Mouse (Mus musculus): Measurements from ENCODE around the gene Atxn3. TPM values are rescaled to one million over a fixed set of nuclear protein-coding genes. Genes with fewer than 3 reads are reported as not detected.

The Atxn3 gene
- polyA plus RNA-seq, 1 experiment = 39.5 TPM

- H3K27ac ChIP-seq (ENCODE audit: insufficient read depth, low read depth, low read length) = no peak overlapping the region
- peaks cover 5% of the 10 kb centered on the region for H3K4me1 ChIP-seq (ENCODE audit: control insufficient read depth, insufficient read depth, low read length)
- TF ChIP-seq POLR2A (IDR thresholded peaks at IDR 0.05; ENCODE audit: borderline replicate concordance, low read depth, low read length) = no peak
- no peak for TF ChIP-seq CTCF (IDR thresholded peaks at IDR 0.05; ENCODE audit: low read depth, low read length)
- H3K4me3 ChIP-seq (ENCODE audit: insufficient read depth, low read length) = no peak overlapping the region
Measured at GRCm38 (mm10) chr12:101922313-101922712, 35.7 kb downstream of the Atxn3 start.

- TF ChIP-seq CTCF (IDR thresholded peaks at IDR 0.05; ENCODE audit: low read depth, low read length) = no peak
- no peak for TF ChIP-seq POLR2A (IDR thresholded peaks at IDR 0.05; ENCODE audit: borderline replicate concordance, low read depth, low read length)
- no peak overlapping the region for H3K27ac ChIP-seq (ENCODE audit: insufficient read depth, low read depth, low read length)
- H3K4me1 ChIP-seq (ENCODE audit: control insufficient read depth, insufficient read depth, low read length) = peaks cover 10% of the 10 kb centered on the region
- no peak overlapping the region for H3K4me3 ChIP-seq (ENCODE audit: insufficient read depth, low read length)
Measured at GRCm38 (mm10) chr12:101919847-101920246, 38.2 kb downstream of the Atxn3 start.

- peaks cover 13% of the 10 kb centered on the region for H3K4me1 ChIP-seq (ENCODE audit: control insufficient read depth, insufficient read depth, low read length)
- H3K27ac ChIP-seq (ENCODE audit: insufficient read depth, low read depth, low read length) = no peak overlapping the region
- no peak overlapping the region for H3K4me3 ChIP-seq (ENCODE audit: insufficient read depth, low read length)
- TF ChIP-seq CTCF (IDR thresholded peaks at IDR 0.05; ENCODE audit: low read depth, low read length) (no peak), POLR2A (IDR thresholded peaks at IDR 0.05; ENCODE audit: borderline replicate concordance, low read depth, low read length) (no peak)
Measured at GRCm38 (mm10) chr12:101917165-101917564, 40.9 kb downstream of the Atxn3 start.

- H3K4me1 ChIP-seq (ENCODE audit: control insufficient read depth, insufficient read depth, low read length) = peaks cover 20% of the 10 kb centered on the region
Measured at GRCm38 (mm10) chr12:101912626-101913490, 45.2 kb downstream of the Atxn3 start, which contains the start of gene Trip11. Trip11 (minus strand) TSS chr12:101913267.

GRCm38 (mm10) chr12:101911346-101911745 is 46.7 kb downstream of the Atxn3 start:
- Histone ChIP-seq H3K4me1 (ENCODE audit: control insufficient read depth, insufficient read depth, low read length) (peaks cover 13% of the 10 kb centered on the region), H3K27ac (ENCODE audit: insufficient read depth, low read depth, low read length) (no peak overlapping the region), H3K4me3 (ENCODE audit: insufficient read depth, low read length) (peak overlapping the region; percentile 40; the same call in 1 of the 2 replicates)
- TF ChIP-seq POLR2A (IDR thresholded peaks at IDR 0.05; ENCODE audit: borderline replicate concordance, low read depth, low read length) = no peak
- TF ChIP-seq CTCF (IDR thresholded peaks at IDR 0.05; ENCODE audit: low read depth, low read length) = no peak

More at GRCm38 (mm10) chr12:101912626-101913490, 45.2 kb downstream of the Atxn3 start, which contains the start of gene Trip11:
- TF ChIP-seq POLR2A (IDR thresholded peaks at IDR 0.05; ENCODE audit: borderline replicate concordance, low read depth, low read length) (no peak), CTCF (IDR thresholded peaks at IDR 0.05; ENCODE audit: low read depth, low read length) (no peak)
- Histone ChIP-seq H3K4me3 (ENCODE audit: insufficient read depth, low read length) (peak within 1 kb of the TSS; percentile 84), H3K27ac (ENCODE audit: insufficient read depth, low read depth, low read length) (peak within 1 kb of the TSS; percentile 78)

- TF ChIP-seq POLR2A (IDR thresholded peaks at IDR 0.05; ENCODE audit: borderline replicate concordance, low read depth, low read length) (no peak), CTCF (IDR thresholded peaks at IDR 0.05; ENCODE audit: low read depth, low read length) (no peak)
- H3K4me1 ChIP-seq (ENCODE audit: control insufficient read depth, insufficient read depth, low read length) = peaks cover 19% of the 10 kb centered on the region
- no peak overlapping the region for H3K27ac ChIP-seq (ENCODE audit: insufficient read depth, low read depth, low read length)
- H3K4me3 ChIP-seq (ENCODE audit: insufficient read depth, low read length) = no peak overlapping the region
Measured at GRCm38 (mm10) chr12:101910360-101910759, 47.7 kb downstream of the Atxn3 start.

- H3K4me3 ChIP-seq (ENCODE audit: insufficient read depth, low read length) = no peak overlapping the region
- 0 out of 2 replicates have a peak overlapping the region, but pooled peaks have one; percentile 16 for H3K27ac ChIP-seq (ENCODE audit: insufficient read depth, low read depth, low read length)
- H3K4me1 ChIP-seq (ENCODE audit: control insufficient read depth, insufficient read depth, low read length) = peaks cover 14% of the 10 kb centered on the region
- no peak for TF ChIP-seq CTCF (IDR thresholded peaks at IDR 0.05; ENCODE audit: low read depth, low read length)
- TF ChIP-seq POLR2A (IDR thresholded peaks at IDR 0.05; ENCODE audit: borderline replicate concordance, low read depth, low read length) = no peak
Measured at GRCm38 (mm10) chr12:101905817-101906216, 52.2 kb downstream of the Atxn3 start.

GRCm38 (mm10) chr12:101904906-101905305 is 53.1 kb downstream of the Atxn3 start:
- TF ChIP-seq CTCF (IDR thresholded peaks at IDR 0.05; ENCODE audit: low read depth, low read length) (no peak), POLR2A (IDR thresholded peaks at IDR 0.05; ENCODE audit: borderline replicate concordance, low read depth, low read length) (no peak)
- peaks cover 14% of the 10 kb centered on the region for H3K4me1 ChIP-seq (ENCODE audit: control insufficient read depth, insufficient read depth, low read length)
- no peak overlapping the region for H3K4me3 ChIP-seq (ENCODE audit: insufficient read depth, low read length)
- H3K27ac ChIP-seq (ENCODE audit: insufficient read depth, low read depth, low read length) = no peak overlapping the region

- no peak overlapping the region for H3K4me3 ChIP-seq (ENCODE audit: insufficient read depth, low read length)
- no peak for TF ChIP-seq POLR2A (IDR thresholded peaks at IDR 0.05; ENCODE audit: borderline replicate concordance, low read depth, low read length)
- no peak for TF ChIP-seq CTCF (IDR thresholded peaks at IDR 0.05; ENCODE audit: low read depth, low read length)
- H3K27ac ChIP-seq (ENCODE audit: insufficient read depth, low read depth, low read length) = no peak overlapping the region
- H3K4me1 ChIP-seq (ENCODE audit: control insufficient read depth, insufficient read depth, low read length) = peaks cover 14% of the 10 kb centered on the region
Measured at GRCm38 (mm10) chr12:101904170-101904569, 53.9 kb downstream of the Atxn3 start.

GRCm38 (mm10) chr12:101899671-101900245 is 58.3 kb downstream of the Atxn3 start:
- no peak overlapping the region for H3K27ac ChIP-seq (ENCODE audit: insufficient read depth, low read depth, low read length)
- no peak overlapping the region for H3K4me3 ChIP-seq (ENCODE audit: insufficient read depth, low read length)
- TF ChIP-seq POLR2A (IDR thresholded peaks at IDR 0.05; ENCODE audit: borderline replicate concordance, low read depth, low read length) = no peak
- no peaks in the 10 kb centered on the region for H3K4me1 ChIP-seq (ENCODE audit: control insufficient read depth, insufficient read depth, low read length)
